Mouse (Mus musculus): ENCODE measurements around the gene Olfm2. TPM values are rescaled to one million over a fixed set of nuclear protein-coding genes. Genes with fewer than 3 reads are reported as not detected.
"Not testable (repeated sequence)": the region's sequence is repeated elsewhere in the genome, so short reads cannot be mapped to it uniquely, and the experiment has no call there.

Gene Olfm2
- polyA plus RNA-seq, 1 experiment from 2014 or later, result 0.32 TPM

GRCm38 (mm10) chr9:20696107-20696712 is 49.9 kb downstream of the Olfm2 start:
- no peak for TF ChIP-seq CTCF (IDR thresholded peaks at IDR 0.05)
- DNase-seq (ENCODE audit: low read depth, low spot score), result no peak
- POLR2A ChIA-PET, result no interaction called here
- H3K27me3 ChIP-seq, result peaks cover 13% of the 10 kb centered on the region
- in situ Hi-C loops (cut with MboI; ENCODE audit: low pct_unique_long_range_greater_than_20kb), result no loop called here
- CTCF ChIA-PET, result interaction anchor here (1.6 kb wide), 1 partner anchor 11 kb away, joined by 3 read pairs; no protein-coding TSS in a partner anchor
- ATAC-seq, result no peak

- DNase-seq (ENCODE audit: low read depth, low spot score) (no peak), ATAC-seq (no peak)
- peaks cover 14% of the 10 kb centered on the region for H3K27me3 ChIP-seq
- ChIA-PET CTCF (interaction anchor here (1.4 to 1.6 kb wide), 2 partner anchors 9 to 46 kb away, joined by 3 read pairs; no protein-coding TSS in a partner anchor), POLR2A (no interaction called here)
- TF ChIP-seq CTCF (IDR thresholded peaks at IDR 0.05), result no peak
- in situ Hi-C loops (cut with MboI; ENCODE audit: low pct_unique_long_range_greater_than_20kb), result no loop called here
These were observed 51.4 kb downstream of the Olfm2 start for GRCm38 (mm10) chr9:20694721-20695235.

- H3K27me3 ChIP-seq, result peaks cover 15% of the 10 kb centered on the region
- no peak for TF ChIP-seq CTCF (IDR thresholded peaks at IDR 0.05)
- ATAC-seq (no peak), DNase-seq (ENCODE audit: low read depth, low spot score) (no peak)
- in situ Hi-C loops (cut with MboI; ENCODE audit: low pct_unique_long_range_greater_than_20kb), result no loop called here
- ChIA-PET POLR2A (no interaction called here), CTCF (no interaction called here)
These were observed 53.3 kb downstream of the Olfm2 start for GRCm38 (mm10) chr9:20692863-20693262.

- POLR2A ChIA-PET; ATAC-seq; DNase-seq (ENCODE audit: low read depth, low spot score); in situ Hi-C loops (cut with MboI; ENCODE audit: low pct_unique_long_range_greater_than_20kb); CTCF ChIA-PET: not testable (repeated sequence)
- H3K27me3 ChIP-seq, result peaks cover 19% of the 10 kb centered on the region
These were observed 55.7 kb downstream of the Olfm2 start for GRCm38 (mm10) chr9:20690449-20690848.

GRCm38 (mm10) chr9:20689913-20690312 is 56.2 kb downstream of the Olfm2 start:
- DNase-seq (ENCODE audit: low read depth, low spot score) (no peak), ATAC-seq (no peak)
- CTCF ChIA-PET, result no interaction called here
- in situ Hi-C loops (cut with MboI; ENCODE audit: low pct_unique_long_range_greater_than_20kb), result no loop called here
- H3K27me3 ChIP-seq, result peaks cover 15% of the 10 kb centered on the region
- TF ChIP-seq CTCF (IDR thresholded peaks at IDR 0.05), result no peak
- POLR2A ChIA-PET, result no interaction called here

GRCm38 (mm10) chr9:20689403-20689802 is 56.7 kb downstream of the Olfm2 start:
- CTCF ChIA-PET, result no interaction called here
- no peak for TF ChIP-seq CTCF (IDR thresholded peaks at IDR 0.05)
- peaks cover 10% of the 10 kb centered on the region for H3K27me3 ChIP-seq
- no peak for ATAC-seq
- DNase-seq (ENCODE audit: low read depth, low spot score), result no peak
- in situ Hi-C loops (cut with MboI; ENCODE audit: low pct_unique_long_range_greater_than_20kb), result no loop called here
- POLR2A ChIA-PET, result no interaction called here

- CTCF ChIA-PET, result interaction anchor here (1.4 kb wide), 1 partner anchor 10 kb away, joined by 3 read pairs; no protein-coding TSS in a partner anchor
- in situ Hi-C loops (cut with MboI; ENCODE audit: low pct_unique_long_range_greater_than_20kb), result no loop called here
- POLR2A ChIA-PET, result no interaction called here
These were observed 60.9 kb downstream of the Olfm2 start for GRCm38 (mm10) chr9:20685081-20685861.

GRCm38 (mm10) chr9:20682389-20682722 is 63.8 kb downstream of the Olfm2 start:
- POLR2A ChIA-PET, result no interaction called here
- ATAC-seq (no peak), DNase-seq (ENCODE audit: low read depth, low spot score) (no peak)
- TF ChIP-seq CTCF (IDR thresholded peaks at IDR 0.05), result no peak
- H3K27me3 ChIP-seq, result peaks cover 13% of the 10 kb centered on the region
- CTCF ChIA-PET, result no interaction called here
- in situ Hi-C loops (cut with MboI; ENCODE audit: low pct_unique_long_range_greater_than_20kb), result no loop called here

More at GRCm38 (mm10) chr9:20685081-20685861, 60.9 kb downstream of the Olfm2 start:
- no peak for DNase-seq (ENCODE audit: low read depth, low spot score)
- peaks cover 13% of the 10 kb centered on the region for H3K27me3 ChIP-seq
- no peak for ATAC-seq
- TF ChIP-seq CTCF (IDR thresholded peaks at IDR 0.05), result no peak

- POLR2A ChIA-PET, result interaction anchor here (0.6 kb wide), 1 partner anchor 85 kb away, joined by 3 read pairs; no protein-coding TSS in a partner anchor
- in situ Hi-C loops (cut with MboI; ENCODE audit: low pct_unique_long_range_greater_than_20kb), result no loop called here
- CTCF ChIA-PET, result no interaction called here
- ATAC-seq (no peak), DNase-seq (ENCODE audit: low read depth, low spot score) (no peak)
- H3K27me3 ChIP-seq, result peaks cover 14% of the 10 kb centered on the region
- no peak for TF ChIP-seq CTCF (IDR thresholded peaks at IDR 0.05)
These were observed 64.4 kb downstream of the Olfm2 start for GRCm38 (mm10) chr9:20681546-20682388.

GRCm38 (mm10) chr9:20680378-20680958 is 65.7 kb downstream of the Olfm2 start:
- in situ Hi-C loops (cut with MboI; ENCODE audit: low pct_unique_long_range_greater_than_20kb), result no loop called here
- no peak for TF ChIP-seq CTCF (IDR thresholded peaks at IDR 0.05)
- DNase-seq (ENCODE audit: low read depth, low spot score), result no peak
- POLR2A ChIA-PET, result no interaction called here
- CTCF ChIA-PET, result no interaction called here
- H3K27me3 ChIP-seq, result peaks cover 19% of the 10 kb centered on the region
- no peak for ATAC-seq

All from Patski (cell line).